Mouse (Mus musculus) C2C12 (cell line): ENCODE results near the gene Ipo13.

Experiments
- CEBPB ChIP-seq: IDR thresholded peaks from one replicate; pipeline ENCODE4 v1.6.1; 2011; ENCODE audit warnings: low read depth, mild to moderate bottlenecking, control low read depth, moderate library complexity
- CTCF ChIP-seq: IDR thresholded peaks from one replicate; pipeline ENCODE4 v1.5.1; 2011; ENCODE audit not compliant: control insufficient read depth, insufficient read depth, insufficient read length
- FOSL1 ChIP-seq: IDR thresholded peaks from one replicate; pipeline ENCODE4 v1.8.0; 2011; ENCODE audit warnings: mild to moderate bottlenecking, low read length; ENCODE audit not compliant: poor library complexity, insufficient read depth, severe bottlenecking
- MAX ChIP-seq: IDR thresholded peaks from one replicate; pipeline ENCODE4 v1.6.1; 2011; ENCODE audit warnings: mild to moderate bottlenecking, control low read depth
- MYOD1 ChIP-seq: IDR thresholded peaks from one replicate; pipeline ENCODE4 v1.6.1; 2011; ENCODE audit warnings: low read depth; ENCODE audit not compliant: control insufficient read depth, insufficient read length
- MYOG ChIP-seq: IDR thresholded peaks from one replicate; pipeline ENCODE4 v1.6.1; 2011; ENCODE audit not compliant: control insufficient read depth, insufficient read length; ENCODE audit errors: extremely low read depth
- USF1 ChIP-seq: IDR thresholded peaks from one replicate; pipeline ENCODE4 v1.6.1; 2011; ENCODE audit warnings: low read depth, mild to moderate bottlenecking, control low read depth, moderate library complexity

DNA sequence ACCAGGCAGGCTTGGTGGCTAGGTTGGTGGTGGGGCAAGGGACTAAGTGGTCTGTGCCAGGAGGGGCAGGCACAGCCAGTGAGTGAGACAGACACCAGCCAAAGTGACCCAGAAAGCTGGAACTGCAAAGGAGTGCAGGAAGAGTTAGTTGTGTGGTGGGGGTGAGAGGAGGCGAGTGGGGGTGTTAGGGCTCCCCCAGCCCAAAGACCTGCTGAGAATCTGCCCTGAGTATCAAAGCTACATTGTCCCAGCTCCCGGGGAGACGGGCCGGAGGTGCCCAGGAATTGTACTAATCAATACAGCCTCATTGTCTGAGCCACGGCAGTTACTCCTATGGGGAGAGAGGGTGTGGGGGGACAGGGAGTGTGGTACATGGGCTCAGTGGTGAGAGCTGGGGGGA is 65.3 kb downstream of the Ipo13 start:
- no peak for TF ChIP-seq CEBPB
- no peak for TF ChIP-seq CTCF
- TF ChIP-seq USF1: no peak
- TF ChIP-seq FOSL1: no peak
- no peak for TF ChIP-seq MAX
- TF ChIP-seq MYOG: no peak
- TF ChIP-seq MYOD1: no peak
